Mouse (Mus musculus) intestine, embryonic 14.5 days (tissue): ENCODE data around the gene Fam171a1. TPM values are rescaled to one million over a fixed set of nuclear protein-coding genes. Genes with fewer than 3 reads are reported as not detected.
"Not testable (repeated sequence)": the region's sequence is repeated elsewhere in the genome, so short reads cannot be mapped to it uniquely, and the experiment has no call there.

Source experiments
- ATAC-seq: fragments of 200-750 bp; cut with Nextera tagmentation; replicated peaks from 2 replicates; pipeline ENCODE4 v1.8.0; 2017; ENCODE audit warnings: low read depth, moderate number of reproducible peaks, moderate TSS enrichment, moderate library complexity; ENCODE audit not compliant: low FRiP score, low TSS enrichment
- DNase-seq: peaks from one replicate; pipeline ENCODE4 v3.0.0-alpha.2; 2018; ENCODE audit warnings: low spot score
- H3K27ac ChIP-seq: fragments of 300-500 bp; sonication (generic); 2 replicates; pipeline ENCODE4 v1.5.1; 2014; ENCODE audit warnings: low read depth, mild to moderate bottlenecking, control low read depth
- H3K27me3 ChIP-seq: fragments of 300-500 bp; sonication (generic); replicated peaks from 2 replicates; pipeline ENCODE4 v1.6.1; 2014; ENCODE audit warnings: low read length, control low read depth; ENCODE audit not compliant: control insufficient read depth, insufficient read depth
- H3K36me3 ChIP-seq: fragments of 300-500 bp; sonication (generic); 2 replicates; pipeline ENCODE4 v1.6.1; 2014; ENCODE audit warnings: low read length, control low read depth; ENCODE audit not compliant: control insufficient read depth, insufficient read depth
- H3K4me1 ChIP-seq: fragments of 300-500 bp; sonication (generic); replicated peaks from 2 replicates; pipeline ENCODE4 v1.6.1; 2014; ENCODE audit warnings: low read length, control low read depth, mixed read lengths; ENCODE audit not compliant: control insufficient read depth, insufficient read depth
- H3K4me2 ChIP-seq: fragments of 300-500 bp; sonication (generic); 2 replicates; pipeline ENCODE4 v1.6.1; 2014; ENCODE audit warnings: low read length
- H3K4me3 ChIP-seq: fragments of 300-500 bp; sonication (generic); 2 replicates; pipeline ENCODE4 v1.5.1; 2014; ENCODE audit warnings: low read depth, low read length, control low read depth, mixed read lengths
- H3K9ac ChIP-seq: fragments of 300-500 bp; sonication (generic); 2 replicates; pipeline ENCODE4 v1.6.1; 2014; ENCODE audit warnings: mild to moderate bottlenecking, low read length
- H3K9me3 ChIP-seq: fragments of 300-500 bp; sonication (generic); 2 replicates; pipeline ENCODE4 v1.6.1; 2016; ENCODE audit warnings: low read length, control low read depth; ENCODE audit not compliant: control insufficient read depth
- WGBS: fragments of 180-500 bp; shearing (Covaris S2); extraction: QIAGEN DNeasy Blood & Tissue Kit; methylation state at CpG from one replicate; pipeline ENCODE4 v1.1.7; 2014; 5-methylcytosine and 5-hydroxymethylcytosine counted together
- polyA plus RNA-seq: library from polyadenylated mRNA; unstranded; fragments of >200 nt; fragmentation: Nextera tagmentation; extraction: Ambion mirVana; gene quantifications from 2 replicates; pipeline ENCODE4 v1.2.1, GENCODE M21; 2014

The Fam171a1 gene
- polyA plus RNA-seq, 1 experiment from 2014 or later = 39.9 TPM

DNA sequence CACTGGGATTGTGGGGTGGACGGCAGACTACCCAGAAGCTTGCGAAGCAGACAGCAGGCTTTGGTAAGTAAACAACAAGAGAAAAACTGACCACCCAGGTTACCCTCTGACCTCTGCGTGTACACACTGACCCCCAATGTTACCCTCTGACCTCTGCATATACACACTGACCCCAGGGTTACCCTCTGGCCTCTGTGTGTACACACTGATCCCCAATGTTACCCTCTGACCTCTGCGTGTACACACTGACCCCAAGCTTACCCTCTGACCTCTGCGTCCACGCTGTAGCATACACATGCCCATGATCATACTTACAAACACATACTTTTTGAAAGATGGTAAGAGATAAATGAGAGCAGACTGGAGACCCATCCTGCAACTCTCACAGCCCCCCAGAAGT is 77.1 kb downstream of the Fam171a1 start:
- no peak for ATAC-seq
- no peak overlapping the region for H3K27ac ChIP-seq
- no peak for DNase-seq
- H3K4me2 ChIP-seq = no peak overlapping the region
- H3K9ac ChIP-seq = no peak overlapping the region
- no peaks in the 10 kb centered on the region for H3K27me3 ChIP-seq
- H3K9me3 ChIP-seq = no peaks in the 10 kb centered on the region
- H3K4me1 ChIP-seq = no peaks in the 10 kb centered on the region
- H3K4me3 ChIP-seq = no peak overlapping the region
- WGBS = 73% methylated on average over 6 of the region's 6 CpGs
- H3K36me3 ChIP-seq = peaks cover 19% of the 10 kb centered on the region

GRCm38 (mm10) chr2:3195511-3195910 is 81.5 kb downstream of the Fam171a1 start:
- no peak overlapping the region for H3K9ac ChIP-seq

GRCm38 (mm10) chr2:3200422-3200821 is 86.4 kb downstream of the Fam171a1 start:
- 91% methylated on average over 4 of the region's 4 CpGs for WGBS
- ATAC-seq = no peak
- peaks cover 30% of the 10 kb centered on the region for H3K36me3 ChIP-seq

More at GRCm38 (mm10) chr2:3195511-3195910, 81.5 kb downstream of the Fam171a1 start:
- peaks cover 31% of the 10 kb centered on the region for H3K36me3 ChIP-seq
- H3K9me3 ChIP-seq = no peaks in the 10 kb centered on the region
- WGBS = 81% methylated on average over 5 of the region's 5 CpGs
- DNase-seq (no peak), ATAC-seq (no peak)
- H3K27me3 ChIP-seq = no peaks in the 10 kb centered on the region
- H3K4me2 ChIP-seq = no peak overlapping the region
- H3K27ac ChIP-seq = no peak overlapping the region
- H3K4me3 ChIP-seq = no peak overlapping the region
- H3K4me1 ChIP-seq = no peaks in the 10 kb centered on the region

GRCm38 (mm10) chr2:3206975-3207642 is 93.1 kb downstream of the Fam171a1 start:
- no peak for DNase-seq
- WGBS = 87% methylated on average over 9 of the region's 9 CpGs
- no peak for ATAC-seq

More at GRCm38 (mm10) chr2:3200422-3200821, 86.4 kb downstream of the Fam171a1 start:
- no peak overlapping the region for H3K9ac ChIP-seq
- DNase-seq = no peak
- no peak overlapping the region for H3K4me2 ChIP-seq
- H3K27ac ChIP-seq = no peak overlapping the region
- H3K27me3 ChIP-seq = no peaks in the 10 kb centered on the region
- H3K4me3 ChIP-seq = no peak overlapping the region
- H3K9me3 ChIP-seq = no peaks in the 10 kb centered on the region
- no peaks in the 10 kb centered on the region for H3K4me1 ChIP-seq

GRCm38 (mm10) chr2:3215480-3215879 is 101.5 kb downstream of the Fam171a1 start:
- no peak overlapping the region for H3K27ac ChIP-seq
- no peak for DNase-seq
- no peaks in the 10 kb centered on the region for H3K27me3 ChIP-seq
- 83% methylated on average over 3 of the region's 3 CpGs for whole genome bisulfite sequencing
- H3K36me3 ChIP-seq = peaks cover 18% of the 10 kb centered on the region
- no peak for ATAC-seq
- no peaks in the 10 kb centered on the region for H3K4me1 ChIP-seq
- no peak overlapping the region for H3K9ac ChIP-seq
- no peak overlapping the region for H3K4me2 ChIP-seq
- no peak overlapping the region for H3K4me3 ChIP-seq
- H3K9me3 ChIP-seq = no peaks in the 10 kb centered on the region

More at GRCm38 (mm10) chr2:3206975-3207642, 93.1 kb downstream of the Fam171a1 start:
- H3K27me3 ChIP-seq = no peaks in the 10 kb centered on the region
- H3K4me3 ChIP-seq = no peak overlapping the region
- no peak overlapping the region for H3K9ac ChIP-seq
- no peaks in the 10 kb centered on the region for H3K4me1 ChIP-seq
- H3K27ac ChIP-seq = no peak overlapping the region
- no peak overlapping the region for H3K4me2 ChIP-seq
- peaks cover 26% of the 10 kb centered on the region for H3K36me3 ChIP-seq
- no peaks in the 10 kb centered on the region for H3K9me3 ChIP-seq

DNA sequence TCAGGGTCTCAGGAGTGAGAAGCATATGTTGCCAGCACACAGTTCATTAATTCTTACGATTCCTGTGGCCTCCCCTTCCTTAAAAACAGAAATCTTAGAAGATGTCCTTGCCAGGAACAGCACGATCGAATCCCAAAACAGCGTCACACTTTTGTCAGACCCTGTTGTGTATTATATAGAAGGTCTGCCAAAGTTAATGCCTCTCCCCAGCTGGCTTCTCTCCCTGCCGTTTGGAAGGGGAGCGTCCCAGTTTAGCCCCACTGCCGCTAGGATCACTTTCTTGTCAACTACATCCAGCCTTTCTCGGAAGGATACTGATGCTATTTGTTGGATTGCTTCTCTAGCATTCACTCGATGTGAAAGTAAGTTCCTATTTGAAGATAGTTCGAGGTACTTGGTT is 102.6 kb downstream of the Fam171a1 start:
- ATAC-seq (no peak), DNase-seq (no peak)
- Histone ChIP-seq H3K36me3 (peaks cover 27% of the 10 kb centered on the region), H3K9me3 (no peaks in the 10 kb centered on the region), H3K27ac (no peak overlapping the region), H3K27me3 (no peaks in the 10 kb centered on the region), H3K4me2 (no peak overlapping the region), H3K4me3 (no peak overlapping the region), H3K9ac (no peak overlapping the region), H3K4me1 (no peaks in the 10 kb centered on the region)
- WGBS = 88% methylated on average over 10 of the region's 10 CpGs

DNA sequence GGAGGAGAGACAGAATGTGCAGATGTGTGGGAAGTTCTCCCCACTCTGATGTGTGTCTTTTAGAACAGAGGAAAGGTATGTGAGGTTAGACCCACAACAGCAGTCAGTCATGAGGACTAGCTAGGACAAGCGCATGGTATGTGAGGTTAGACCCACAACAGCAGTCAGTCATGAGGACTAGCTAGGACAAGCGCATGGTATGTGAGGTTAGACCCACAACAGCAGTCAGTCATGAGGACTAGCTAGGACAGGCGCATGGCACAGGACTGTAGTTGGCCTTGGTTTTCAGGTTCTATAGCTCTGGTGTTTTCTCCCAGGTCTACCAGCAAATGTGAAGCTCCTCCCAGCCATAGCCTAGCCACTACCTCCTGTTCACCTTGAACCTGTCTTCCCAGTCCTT is 103.6 kb downstream of the Fam171a1 start:
- H3K27me3 ChIP-seq, H3K9ac ChIP-seq, H3K4me2 ChIP-seq, DNase-seq, ATAC-seq, H3K27ac ChIP-seq, H3K4me3 ChIP-seq, H3K9me3 ChIP-seq, H3K4me1 ChIP-seq: not testable (repeated sequence)
- WGBS = 83% methylated on average over 3 of the region's 3 CpGs
- peaks cover 25% of the 10 kb centered on the region for H3K36me3 ChIP-seq

DNA sequence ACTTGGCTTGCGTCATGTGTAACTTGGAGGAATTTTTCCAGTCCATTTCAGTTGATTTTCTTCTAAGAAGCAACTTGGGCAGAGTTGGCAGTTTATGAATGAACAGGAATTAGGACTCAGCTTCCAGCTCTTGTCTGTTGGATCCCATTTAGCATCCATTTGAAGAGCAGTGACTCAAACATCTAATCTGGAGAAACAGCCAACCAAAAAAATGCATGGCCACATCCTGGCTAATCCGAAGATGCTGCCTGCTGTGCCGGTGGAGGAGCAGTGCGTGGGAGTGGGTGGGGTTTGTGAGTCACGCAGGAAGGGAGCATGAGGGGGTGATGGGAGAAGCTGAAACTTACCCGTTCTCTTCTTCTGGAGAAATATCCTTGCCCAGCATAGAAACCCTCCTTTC is 104.2 kb downstream of the Fam171a1 start:
- Histone ChIP-seq H3K4me1 (no peaks in the 10 kb centered on the region), H3K4me2 (no peak overlapping the region), H3K9ac (no peak overlapping the region), H3K9me3 (no peaks in the 10 kb centered on the region), H3K27ac (no peak overlapping the region), H3K4me3 (no peak overlapping the region), H3K36me3 (peaks cover 19% of the 10 kb centered on the region), H3K27me3 (no peaks in the 10 kb centered on the region)
- 68% methylated on average over 6 of the region's 6 CpGs for WGBS
- ATAC-seq = no peak
- no peak for DNase-seq

DNA sequence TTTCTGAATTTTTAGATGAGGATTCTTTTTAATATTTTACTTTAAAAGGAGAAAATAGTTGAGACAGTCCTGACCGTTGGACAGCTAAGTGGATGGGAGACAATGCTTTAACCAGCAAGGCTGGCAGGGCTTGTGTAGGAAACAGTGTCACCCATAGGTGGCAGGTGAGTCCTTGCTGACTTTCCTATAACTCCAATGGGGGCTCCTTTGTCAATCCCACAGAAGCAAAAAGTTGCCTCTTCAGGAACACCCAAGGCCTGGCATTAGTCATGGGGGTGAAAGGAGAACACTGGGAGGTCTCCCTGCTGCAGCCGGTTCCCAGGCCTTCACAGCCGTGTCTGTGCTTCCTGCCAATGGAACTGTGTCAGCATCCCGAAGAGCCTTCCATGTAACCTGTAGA is 114.5 kb downstream of the Fam171a1 start:
- Histone ChIP-seq H3K9ac (no peak overlapping the region), H3K4me3 (no peak overlapping the region), H3K4me2 (no peak overlapping the region), H3K4me1 (no peaks in the 10 kb centered on the region), H3K36me3 (peaks cover 10% of the 10 kb centered on the region), H3K9me3 (no peaks in the 10 kb centered on the region), H3K27me3 (no peaks in the 10 kb centered on the region), H3K27ac (no peak overlapping the region)
- DNase-seq (no peak), ATAC-seq (peak; percentile 47; the same call in 1 of the 2 replicates)
- 69% methylated on average over 4 of the region's 4 CpGs for WGBS
